Mouse (Mus musculus) liver, adult 2 months (tissue): ENCODE results near the gene Mlip.

ENCODE experiments used
- CTCF ChIP-seq: fragments of 200-500 bp; IDR thresholded peaks from 2 replicates; pipeline ENCODE4 v1.5.1; 2011; ENCODE audit warnings: low read depth, low read length, control low read depth
- POLR2A ChIP-seq: fragments of 200-500 bp; IDR thresholded peaks from 2 replicates; pipeline ENCODE4 v1.6.1; 2011; ENCODE audit warnings: low read length, control low read depth; ENCODE audit not compliant: insufficient read depth; ENCODE audit errors: extremely low read depth

DNA sequence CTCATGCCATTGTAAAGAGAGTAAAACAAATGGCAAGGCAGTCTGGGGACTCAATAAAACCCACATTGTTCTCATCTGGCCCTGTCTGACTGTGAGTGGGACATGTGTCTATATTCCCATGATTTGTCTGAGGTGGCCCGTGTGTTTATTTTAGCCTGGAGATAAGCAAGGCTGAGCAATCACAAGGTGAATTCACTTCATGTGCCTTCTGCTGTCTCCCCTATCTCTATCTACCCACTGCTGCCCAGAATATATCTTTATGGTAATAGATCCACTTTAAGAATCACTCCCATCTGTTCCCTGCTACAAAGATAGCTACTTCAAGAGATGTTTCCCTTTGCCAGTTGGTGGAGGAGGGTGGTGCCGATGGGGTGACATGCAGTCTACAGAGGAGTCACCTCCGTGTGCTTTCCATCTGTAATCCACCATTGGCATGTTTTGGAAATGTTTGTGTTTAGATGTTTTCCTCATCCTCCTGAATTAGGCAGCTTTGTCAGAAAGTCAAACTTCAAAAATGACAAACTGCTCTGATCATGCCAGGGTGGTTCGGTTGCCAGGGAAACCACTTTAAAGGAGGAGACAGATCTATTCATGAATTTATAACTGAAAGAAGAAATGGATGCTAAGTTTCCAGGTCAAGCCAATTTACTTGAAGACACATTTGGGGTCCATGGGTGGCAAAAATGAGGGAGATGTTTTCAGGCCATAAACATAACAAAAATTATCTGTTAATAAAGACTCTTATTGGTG, 87.3 kb downstream of the Mlip start:
- TF ChIP-seq CTCF (no peak), POLR2A (no peak)
